Mouse (Mus musculus) limb, embryonic 14.5 days (tissue): Measurements from ENCODE around the gene Sh3pxd2a. TPM values are rescaled to one million over a fixed set of nuclear protein-coding genes. Genes with fewer than 3 reads are reported as not detected.

Experiments
- ATAC-seq: fragments of 200-750 bp; cut with Nextera tagmentation; 2 replicates; pipeline ENCODE4 v1.8.0; 2017; ENCODE audit warnings: low read depth, moderate number of reproducible peaks, moderate TSS enrichment; ENCODE audit not compliant: low FRiP score
- DNase-seq: peaks from one replicate; pipeline ENCODE4 v3.0.0-alpha.2; 2015; ENCODE audit warnings: low spot score
- H3K27ac ChIP-seq: fragments of 300-500 bp; sonication (generic); replicated peaks from 2 replicates; pipeline ENCODE4 v1.5.1; 2014; ENCODE audit warnings: low read depth, mild to moderate bottlenecking, low read length, moderate library complexity, mixed read lengths
- H3K27me3 ChIP-seq: fragments of 300-500 bp; sonication (generic); 2 replicates; pipeline ENCODE4 v1.6.1; 2014; ENCODE audit warnings: low read length, mixed read lengths; ENCODE audit not compliant: control insufficient read depth, insufficient read depth
- H3K36me3 ChIP-seq: fragments of 300-500 bp; sonication (generic); 2 replicates; pipeline ENCODE4 v1.6.1; 2014; ENCODE audit warnings: mild to moderate bottlenecking, low read length, moderate library complexity, mixed read lengths; ENCODE audit not compliant: control insufficient read depth, insufficient read depth
- H3K4me1 ChIP-seq: fragments of 300-500 bp; sonication (generic); 2 replicates; pipeline ENCODE4 v1.6.1; 2014; ENCODE audit warnings: antibody characterized with exemption, low read length, mixed read lengths; ENCODE audit not compliant: control insufficient read depth, insufficient read depth
- H3K4me2 ChIP-seq: fragments of 300-500 bp; sonication (generic); replicated peaks from 2 replicates; pipeline ENCODE4 v1.6.1; 2014; ENCODE audit warnings: low read depth, mild to moderate bottlenecking, low read length, moderate library complexity; ENCODE audit not compliant: severe bottlenecking
- H3K4me3 ChIP-seq: fragments of 300-500 bp; sonication (generic); replicated peaks from 2 replicates; pipeline ENCODE4 v1.5.1; 2014; ENCODE audit warnings: low read length
- H3K9ac ChIP-seq: fragments of 300-500 bp; sonication (generic); 2 replicates; pipeline ENCODE4 v1.6.1; 2014; ENCODE audit warnings: mild to moderate bottlenecking, low read depth, low read length, moderate library complexity; ENCODE audit not compliant: severe bottlenecking
- H3K9me3 ChIP-seq: fragments of 300-500 bp; sonication (generic); 2 replicates; pipeline ENCODE4 v1.6.1; 2016; ENCODE audit warnings: low read length; ENCODE audit not compliant: control insufficient read depth
- POLR2A ChIP-seq: fragments of 200-500 bp; IDR thresholded peaks from 2 replicates; pipeline ENCODE4 v1.8.0; 2012; ENCODE audit warnings: inconsistent platforms, mild to moderate bottlenecking, moderate library complexity, borderline replicate concordance; ENCODE audit not compliant: insufficient read depth, insufficient read length; ENCODE audit errors: extremely low read depth
- WGBS: fragments of 180-500 bp; shearing (Covaris S2); extraction: QIAGEN DNeasy Blood & Tissue Kit; methylation state at CpG from one replicate; pipeline ENCODE4 v1.1.7; 2014; 5-methylcytosine and 5-hydroxymethylcytosine counted together
- polyA plus RNA-seq, 2 experiments: library from polyadenylated mRNA; depleted of rRNA in 1 of 2; stranded (reverse) in 1 of 2; unstranded in 1 of 2; fragments of >200 nt; fragmentation: Nextera tagmentation in 1 of 2; extraction: Ambion mirVana in 1 of 2; gene quantifications; 2 replicates each; pipeline versions ENCODE4 v1.2.1 to v1.2.3; 2012 to 2014

Sh3pxd2a gene
- polyA plus RNA-seq, 2 experiments, result 17.1 to 61.7 TPM

DNA sequence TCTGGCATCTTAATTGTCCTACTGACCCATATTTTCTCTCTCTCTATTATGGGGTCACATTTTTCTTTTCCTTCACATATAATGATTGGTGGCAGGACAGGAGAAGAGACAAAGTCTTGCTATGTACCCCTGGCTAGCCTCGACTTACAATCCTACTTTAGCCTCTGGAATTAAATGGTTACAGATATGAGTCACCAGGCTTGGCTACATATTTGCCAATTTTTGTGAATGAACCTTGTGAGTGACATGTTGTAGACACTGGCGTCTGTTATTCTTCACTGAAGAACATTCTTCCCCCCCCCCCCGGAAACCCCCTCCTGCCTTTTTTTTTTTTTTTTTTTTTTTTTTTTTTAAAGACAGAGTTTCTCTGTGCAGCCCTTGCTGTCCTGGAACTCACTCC, 19.1 kb upstream of the Sh3pxd2a start:
- DNase-seq (no peak), ATAC-seq (no peak)
- Histone ChIP-seq H3K36me3 (no peaks in the 10 kb centered on the region), H3K4me3 (no peak overlapping the region), H3K27ac (no peak overlapping the region), H3K9me3 (no peaks in the 10 kb centered on the region), H3K4me1 (peaks cover 6% of the 10 kb centered on the region; the same call in 1 of the 2 replicates), H3K4me2 (no peak overlapping the region), H3K27me3 (no peaks in the 10 kb centered on the region), H3K9ac (no peak overlapping the region)
- no peak for TF ChIP-seq POLR2A
- 71% methylated on average over 3 of the region's 3 CpGs for WGBS

DNA sequence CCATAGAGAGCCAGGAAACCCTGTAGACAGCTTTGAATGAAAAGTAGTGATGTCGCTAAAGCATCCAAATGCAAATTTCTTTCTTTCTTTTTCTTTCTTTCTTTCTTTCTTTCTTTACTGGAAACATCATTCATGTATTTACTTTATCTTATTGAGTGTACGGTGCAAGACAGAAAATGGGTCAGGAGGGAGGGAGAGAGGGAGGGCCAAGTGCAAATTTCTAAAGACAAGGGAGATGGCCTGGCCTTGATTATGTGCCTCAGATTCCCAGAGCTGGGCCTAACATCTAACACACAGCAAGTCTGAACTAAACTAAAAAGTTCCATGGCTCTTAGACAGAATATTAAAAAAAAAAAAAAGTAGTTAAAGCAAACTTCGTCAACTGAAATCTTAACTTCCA, 9.3 kb upstream of the Sh3pxd2a start:
- no peak overlapping the region for H3K9ac ChIP-seq
- 81% methylated on average over 3 of the region's 3 CpGs for WGBS
- H3K4me2 ChIP-seq, result no peak overlapping the region
- H3K36me3 ChIP-seq, result no peaks in the 10 kb centered on the region
- no peaks in the 10 kb centered on the region for H3K4me1 ChIP-seq
- TF ChIP-seq POLR2A, result no peak
- no peak for ATAC-seq
- H3K4me3 ChIP-seq, result no peak overlapping the region
- DNase-seq, result no peak
- H3K9me3 ChIP-seq, result no peaks in the 10 kb centered on the region
- no peak overlapping the region for H3K27ac ChIP-seq
- H3K27me3 ChIP-seq, result no peaks in the 10 kb centered on the region

DNA sequence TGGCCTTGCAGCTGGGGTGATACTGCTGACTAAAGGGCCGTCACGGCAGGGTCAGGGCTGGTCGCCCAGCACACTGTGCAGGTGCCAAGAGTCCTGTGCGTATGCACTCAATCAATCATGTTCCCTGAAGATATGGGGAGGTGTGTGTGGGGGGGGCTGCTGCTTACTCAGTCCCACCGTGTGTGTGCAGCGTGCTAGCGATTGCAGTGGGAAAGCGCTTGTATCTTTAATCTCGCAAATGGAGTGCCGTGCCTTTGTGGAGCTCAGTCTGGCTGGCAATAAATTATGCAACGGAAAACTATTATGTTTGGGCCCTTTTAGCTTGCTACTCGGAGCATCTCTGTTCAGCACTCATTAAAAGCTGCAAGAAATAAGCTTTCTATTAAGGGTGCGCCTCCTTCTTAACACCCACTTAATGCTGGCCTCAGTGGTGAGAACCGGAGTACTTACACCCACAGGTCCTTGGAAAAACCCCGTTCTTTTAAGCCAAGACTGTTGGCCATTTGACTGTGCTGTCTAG, 8.7 kb upstream of the Sh3pxd2a start:
- no peak overlapping the region for H3K9ac ChIP-seq
- 27% methylated on average over 15 of the region's 15 CpGs for WGBS
- no peaks in the 10 kb centered on the region for H3K36me3 ChIP-seq
- no peak for TF ChIP-seq POLR2A
- ATAC-seq (no peak), DNase-seq (no peak)
- H3K4me2 ChIP-seq, result no peak overlapping the region
- H3K4me1 ChIP-seq, result no peaks in the 10 kb centered on the region
- no peaks in the 10 kb centered on the region for H3K27me3 ChIP-seq
- H3K4me3 ChIP-seq, result no peak overlapping the region
- no peaks in the 10 kb centered on the region for H3K9me3 ChIP-seq
- no peak overlapping the region for H3K27ac ChIP-seq

DNA sequence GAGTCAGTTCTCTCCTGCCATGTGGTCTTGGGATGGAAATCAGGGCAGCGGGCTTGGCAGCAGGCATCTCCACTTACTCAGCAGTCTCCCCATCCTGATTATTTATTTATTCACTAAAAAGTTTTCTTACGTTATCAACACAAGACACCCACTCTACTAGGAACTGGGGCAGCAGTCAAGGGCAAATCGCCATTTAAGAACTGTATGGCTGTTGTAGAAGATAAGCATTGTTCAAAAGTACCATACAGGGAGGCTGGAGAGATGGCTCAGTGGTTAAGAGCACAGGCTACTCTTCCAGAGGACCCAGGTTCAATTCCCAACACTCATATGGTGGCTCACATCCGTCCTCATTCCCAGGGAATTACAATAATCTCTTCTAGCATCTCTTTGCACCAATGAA, 7.6 kb upstream of the Sh3pxd2a start:
- Histone ChIP-seq H3K9ac (no peak overlapping the region), H3K4me2 (no peak overlapping the region), H3K4me1 (no peaks in the 10 kb centered on the region), H3K27me3 (no peaks in the 10 kb centered on the region), H3K36me3 (no peaks in the 10 kb centered on the region), H3K4me3 (no peak overlapping the region), H3K9me3 (no peaks in the 10 kb centered on the region), H3K27ac (no peak overlapping the region)
- ATAC-seq (no peak), DNase-seq (no peak)
- no peak for TF ChIP-seq POLR2A
- 79% methylated on average over 4 of the region's 4 CpGs for WGBS

DNA sequence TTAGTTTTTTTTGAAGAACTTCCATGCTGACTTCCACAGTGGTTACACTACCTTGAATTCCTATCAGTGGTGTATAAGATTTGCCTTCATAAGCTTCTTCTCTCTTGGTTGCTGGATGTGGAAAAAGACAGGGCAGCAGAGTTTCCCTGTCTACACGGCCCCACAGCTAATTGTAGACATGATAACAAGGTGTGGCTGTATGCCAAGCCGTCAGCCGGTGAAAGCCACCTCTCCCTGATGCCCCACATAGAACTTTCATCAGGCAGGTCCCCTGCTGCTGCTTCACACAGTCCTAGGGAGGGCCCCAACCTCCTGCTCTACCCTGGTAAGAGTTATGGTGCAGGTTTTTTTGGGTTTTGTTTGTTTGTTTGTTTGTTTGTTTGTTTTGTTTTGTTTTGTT, 4.5 kb upstream of the Sh3pxd2a start:
- Histone ChIP-seq H3K4me3 (no peak overlapping the region), H3K9me3 (no peaks in the 10 kb centered on the region), H3K27me3 (no peaks in the 10 kb centered on the region), H3K4me1 (peaks cover 3% of the 10 kb centered on the region; the same call in 1 of the 2 replicates), H3K36me3 (no peaks in the 10 kb centered on the region), H3K9ac (no peak overlapping the region), H3K27ac (no peak overlapping the region), H3K4me2 (no peak overlapping the region)
- ATAC-seq, result no peak
- no peak for TF ChIP-seq POLR2A
- DNase-seq, result no peak
- WGBS, result 61% methylated on average over 3 of the region's 3 CpGs

DNA sequence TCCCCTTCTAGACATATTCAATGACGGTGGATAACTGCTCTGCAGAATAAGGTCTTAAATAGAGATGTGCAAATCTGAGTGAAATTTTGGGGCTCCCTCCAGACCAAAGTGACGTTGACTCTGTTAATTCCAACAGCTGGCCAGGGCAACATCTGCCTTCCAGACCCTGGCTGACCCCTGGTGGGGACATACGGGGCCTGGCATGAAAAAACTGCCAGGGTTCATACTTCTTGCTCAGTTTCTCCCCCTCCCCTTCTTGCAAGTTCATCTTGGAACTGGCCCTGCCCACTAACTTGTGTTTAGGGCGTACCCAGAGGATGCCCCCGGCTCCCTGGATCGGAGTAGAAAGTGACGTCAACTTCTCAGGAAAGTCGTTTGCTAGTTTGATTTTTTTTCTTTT, 2.6 kb upstream of the Sh3pxd2a start:
- Histone ChIP-seq H3K9ac (no peak overlapping the region), H3K27me3 (no peaks in the 10 kb centered on the region), H3K4me2 (no peak overlapping the region), H3K27ac (no peak overlapping the region), H3K36me3 (no peaks in the 10 kb centered on the region), H3K4me3 (no peak overlapping the region), H3K9me3 (no peaks in the 10 kb centered on the region), H3K4me1 (peaks cover 11% of the 10 kb centered on the region)
- ATAC-seq (no peak), DNase-seq (no peak)
- no peak for TF ChIP-seq POLR2A
- WGBS, result 61% methylated on average over 8 of the region's 8 CpGs
